Mouse (Mus musculus) MEL (cell line): ENCODE measurements at regions not wholly inside any gene's neighbourhood (a gene's known extent, or its start where the extent isn't known, plus 50 kb on each side); places are given as distances from the start of the nearest gene placed in this dataset.

Source experiments
- BHLHE40 ChIP-seq: IDR thresholded peaks from 2 replicates; pipeline ENCODE4 v1.6.1; 2012; ENCODE audit warnings: low read depth, mild to moderate bottlenecking, inconsistent platforms, low read length, improper control_type of control experiment, borderline replicate concordance
- CHD1 ChIP-seq: IDR thresholded peaks from 2 replicates; pipeline ENCODE4 v1.6.1; 2012; ENCODE audit warnings: low read depth, mild to moderate bottlenecking, inconsistent platforms, low read length, improper control_type of control experiment
- CTCF ChIP-seq, 3 experiments: IDR thresholded peaks in 2 of 3; conservative IDR thresholded peaks in 1 of 3; 2 replicates each; pipeline ENCODE4 v1.5.1; 2011 to 2012; ENCODE audit warnings: low read length in 3 of 3, low read depth in 2 of 3, mild to moderate bottlenecking in 2 of 3, improper control_type of control experiment in 1 of 3, inconsistent platforms in 1 of 3, mixed read lengths in 1 of 3, moderate library complexity in 1 of 3; ENCODE audit not compliant: control insufficient read depth in 1 of 3, insufficient read depth in 1 of 3, poor library complexity in 1 of 3, severe bottlenecking in 1 of 3
- HCFC1 ChIP-seq: IDR thresholded peaks from 2 replicates; pipeline ENCODE4 v1.6.1; 2012; ENCODE audit warnings: low read depth, mild to moderate bottlenecking, inconsistent platforms, low read length, improper control_type of control experiment, moderate library complexity
- RCOR1 ChIP-seq: IDR thresholded peaks from 2 replicates; pipeline ENCODE4 v1.6.1; 2012; ENCODE audit warnings: low read depth, mild to moderate bottlenecking, inconsistent platforms, low read length, improper control_type of control experiment
- TAL1 ChIP-seq: IDR thresholded peaks from 2 replicates; pipeline ENCODE4 v1.6.1; 2012; ENCODE audit warnings: mild to moderate bottlenecking, inconsistent platforms, low read length, moderate library complexity, mixed read lengths

DNA sequence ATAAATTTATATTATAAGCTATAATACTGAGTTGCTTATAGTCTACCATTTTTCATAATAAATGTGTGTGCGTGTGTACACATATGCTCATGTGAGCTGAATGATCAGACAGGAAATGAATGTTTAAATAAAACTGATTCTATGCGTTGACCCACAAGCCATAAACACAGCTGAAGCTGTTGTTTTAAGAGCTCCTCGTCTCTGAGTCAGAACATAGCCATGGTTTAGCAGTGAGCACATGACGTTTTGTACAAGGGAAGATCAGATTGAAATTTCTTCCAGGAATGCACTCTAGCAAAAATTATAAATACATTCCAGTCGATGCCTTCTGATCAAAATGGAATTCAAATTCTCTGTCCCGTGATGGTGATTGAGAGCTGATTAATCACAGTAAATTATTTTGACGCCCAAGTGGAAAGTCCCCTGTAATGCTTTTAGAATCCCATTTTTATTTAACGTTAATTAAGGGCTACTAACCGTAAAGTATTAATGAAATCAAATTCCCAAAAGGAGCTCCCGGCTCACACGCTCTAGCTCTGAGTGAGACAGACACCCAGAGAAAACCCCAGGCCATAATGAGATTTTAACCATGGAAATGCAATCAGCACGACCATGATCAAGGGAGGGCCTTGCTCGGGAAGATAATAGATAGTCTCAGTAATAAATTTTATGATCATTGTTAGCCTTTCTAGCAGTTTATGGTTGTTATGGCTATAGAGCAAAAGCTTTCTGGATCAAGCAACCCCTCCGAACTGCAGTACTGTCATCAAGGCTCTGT is 402.0 kb downstream of the Wdr11 start:
- TF ChIP-seq TAL1 (no peak), CTCF (IDR thresholded peaks at IDR 0.05 in 2 of 3, conservative IDR thresholded peaks at IDR 0.05 in 1 of 3; ENCODE audit: control insufficient read depth in 1 of 3, insufficient read depth in 1 of 3, low read depth in 2 of 3, low read length in 3 of 3, poor library complexity in 1 of 3, severe bottlenecking in 1 of 3) (no peak), HCFC1 (no peak), CHD1 (no peak), BHLHE40 (no peak), RCOR1 (no peak)
